Mouse (Mus musculus): ENCODE data around the gene Htr5b.

DNA sequence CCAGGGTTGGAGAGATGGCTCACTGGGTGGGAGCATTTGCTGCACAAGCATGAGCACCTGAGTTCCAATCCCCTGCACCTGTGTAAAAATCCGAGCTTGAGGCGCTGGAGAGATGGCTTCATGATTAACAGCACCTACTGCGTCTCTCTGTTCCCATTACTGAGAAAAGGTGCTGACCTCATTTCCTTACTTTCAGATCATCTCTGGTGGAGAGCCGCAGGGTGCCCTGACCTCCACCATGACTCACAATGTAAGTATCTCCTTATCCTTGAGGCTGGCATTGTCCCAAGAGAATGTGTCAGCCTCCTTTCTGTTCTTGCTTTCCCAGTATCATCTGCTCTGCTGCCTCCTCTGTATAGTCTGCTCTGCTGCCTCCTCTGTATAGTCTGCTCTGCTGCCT is 45.2 kb downstream of the Htr5b start:
- TF ChIP-seq CTCF (IDR thresholded peaks at IDR 0.05; ENCODE audit: low read depth, low read length): no peak
- no peak for TF ChIP-seq POLR2A (IDR thresholded peaks at IDR 0.05; ENCODE audit: borderline replicate concordance, low read depth, low read length)
